Mouse (Mus musculus) frontal cortex, postnatal 25 days (tissue): ENCODE measurements at regions not wholly inside any gene's neighbourhood (a gene's known extent, or its start where the extent isn't known, plus 50 kb on each side); places are given as distances from the start of the nearest gene placed in this dataset.

ENCODE experiments used
- DNase-seq, 2 experiments: peaks; one replicate each; pipeline ENCODE4 v3.0.0; 2022; ENCODE audit warnings: low spot score in 2 of 2

GRCm38 (mm10) chr4:101342071-101342762 is 76.9 kb upstream of the Ak4 start:
- DNase-seq = no peak

- no peak for DNase-seq
Measured at GRCm38 (mm10) chr4:101340741-101341140, 75.7 kb upstream of the Jak1 start.

DNA sequence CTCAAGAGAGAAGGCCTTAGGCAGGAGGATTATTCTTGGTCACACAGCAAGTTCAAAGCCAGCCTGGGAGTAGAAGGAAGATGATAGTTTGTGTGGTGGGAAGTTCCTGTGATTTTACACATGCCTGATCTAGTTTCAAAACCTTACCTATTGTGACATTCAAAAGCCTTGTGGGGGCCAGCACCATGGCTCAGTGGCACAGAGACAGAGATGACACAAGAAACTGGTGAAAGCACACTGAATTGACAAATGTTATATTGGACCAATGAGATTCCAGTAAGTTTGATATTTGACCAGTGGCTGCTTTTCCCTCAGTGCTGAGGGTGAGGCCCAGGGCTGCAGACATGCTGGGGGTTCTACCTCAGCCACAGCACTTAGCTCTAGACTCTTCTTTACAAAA is 73.1 kb upstream of the Jak1 start:
- no peak for DNase-seq

- no peak for DNase-seq
Measured at GRCm38 (mm10) chr4:101336811-101337210, 71.7 kb upstream of the Jak1 start.

- DNase-seq = no peak
Measured at GRCm38 (mm10) chr4:101336371-101336770, 71.3 kb upstream of the Jak1 start.

DNA sequence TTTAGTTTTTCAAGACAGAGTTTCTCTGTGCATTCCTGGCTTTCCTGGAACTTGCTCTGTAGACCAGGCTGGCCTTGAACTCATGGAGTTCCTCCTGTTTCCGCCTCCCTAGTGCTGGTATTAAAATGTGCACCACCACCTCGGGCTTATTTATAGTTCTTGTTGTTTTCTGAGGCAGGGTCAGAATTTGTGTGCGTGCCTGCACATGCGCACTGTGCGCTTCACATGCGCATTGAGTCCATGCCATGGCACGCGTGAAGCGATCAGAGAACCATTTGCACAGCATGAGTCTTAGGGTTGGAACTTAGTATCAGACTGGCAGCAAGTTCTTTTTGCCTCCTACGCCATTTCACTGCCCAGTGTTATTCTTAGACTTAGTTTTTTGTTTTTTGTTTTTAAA is 68.8 kb upstream of the Jak1 start:
- no peak for DNase-seq

GRCm38 (mm10) chr4:101333036-101333435 is 68.0 kb upstream of the Jak1 start:
- no peak for DNase-seq

DNA sequence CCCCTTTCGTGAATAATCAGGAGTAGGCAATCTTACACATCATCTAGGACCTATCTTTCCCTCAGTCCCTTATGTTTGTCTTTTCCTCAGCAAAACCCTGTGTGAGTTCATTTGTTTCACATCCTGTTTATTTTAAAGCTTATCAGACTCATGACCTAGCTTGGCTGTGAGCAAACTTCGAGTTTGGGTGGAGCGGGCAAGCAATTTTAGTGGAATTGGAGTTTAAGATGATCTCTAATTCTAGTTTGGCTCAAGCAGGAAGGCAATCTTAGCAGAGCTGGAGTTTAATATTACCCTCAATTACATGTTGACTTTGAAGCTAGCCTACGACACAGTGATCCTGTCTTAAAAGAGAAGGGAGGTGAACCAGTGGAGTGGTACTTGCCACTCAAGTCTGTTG is 66.1 kb upstream of the Jak1 start:
- no peak for DNase-seq

GRCm38 (mm10) chr4:101329060-101329459 is 64.0 kb upstream of the Jak1 start:
- no peak for DNase-seq

- no peak for DNase-seq
Measured at GRCm38 (mm10) chr4:101326067-101326466, 61.0 kb upstream of the Jak1 start.

DNA sequence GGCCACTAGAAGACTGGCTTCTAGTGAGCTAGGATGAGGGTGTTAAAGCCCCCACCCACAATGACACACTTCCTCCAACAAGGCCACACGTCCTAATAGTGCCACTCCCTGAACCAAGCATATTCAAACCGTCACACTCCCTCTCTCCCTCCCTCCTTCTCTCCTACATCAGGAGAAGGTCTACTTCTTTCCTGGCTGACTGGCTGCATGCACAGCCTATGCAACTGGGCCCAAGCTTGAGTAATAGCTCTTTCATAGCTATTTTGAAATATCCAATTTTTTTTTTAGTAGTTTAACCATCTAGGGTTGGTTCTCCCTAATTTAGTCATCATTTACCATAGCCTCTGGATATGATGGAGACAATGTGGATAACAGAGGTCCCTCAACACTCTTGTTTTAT is 56.6 kb upstream of the Jak1 start:
- no peak for DNase-seq

DNA sequence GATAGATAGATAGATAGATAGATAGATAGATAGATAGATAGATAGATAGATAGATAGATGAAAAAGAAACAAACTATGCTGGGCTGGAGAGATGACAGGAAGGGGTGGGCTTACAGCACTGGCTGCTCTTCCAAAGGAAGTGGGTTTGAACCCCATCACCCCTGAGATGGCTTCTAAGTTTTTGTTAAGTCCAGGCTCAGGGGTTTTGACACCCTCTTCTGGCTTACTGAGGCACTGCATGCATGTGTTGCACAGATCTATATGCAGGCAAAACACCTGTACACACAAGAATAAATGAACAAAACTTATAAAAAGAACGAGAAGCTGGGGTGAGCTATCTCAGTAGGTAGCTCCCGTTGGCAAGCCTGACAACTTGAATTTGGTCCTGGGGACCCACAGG is 55.5 kb upstream of the Jak1 start:
- DNase-seq = no peak

DNA sequence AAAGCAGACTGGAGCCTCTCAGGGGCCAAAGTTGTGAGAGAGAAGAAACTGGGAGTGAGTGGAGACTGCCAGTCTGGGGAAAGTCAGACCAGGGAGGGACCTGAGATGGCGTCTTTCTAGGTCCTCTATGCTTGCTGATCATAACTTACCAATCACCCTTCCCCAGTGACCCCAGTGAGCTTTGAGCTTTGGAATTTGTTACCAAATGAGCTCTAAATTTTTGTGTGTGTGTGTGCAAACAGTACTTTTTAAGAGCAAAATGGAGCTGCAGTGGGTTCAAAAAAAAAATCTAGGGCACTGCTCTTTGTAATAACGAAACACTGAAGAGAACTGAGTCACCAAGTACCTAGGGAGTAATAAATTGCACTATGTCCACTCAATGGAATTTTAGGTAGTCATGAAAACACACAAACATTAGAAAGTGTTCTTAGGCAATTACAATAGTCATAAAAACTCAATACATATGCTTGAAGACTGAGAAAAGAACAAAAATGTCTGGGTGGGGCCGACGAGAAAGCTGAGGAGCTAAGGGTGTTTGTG is 54.7 kb upstream of the Jak1 start:
- DNase-seq = no peak

DNA sequence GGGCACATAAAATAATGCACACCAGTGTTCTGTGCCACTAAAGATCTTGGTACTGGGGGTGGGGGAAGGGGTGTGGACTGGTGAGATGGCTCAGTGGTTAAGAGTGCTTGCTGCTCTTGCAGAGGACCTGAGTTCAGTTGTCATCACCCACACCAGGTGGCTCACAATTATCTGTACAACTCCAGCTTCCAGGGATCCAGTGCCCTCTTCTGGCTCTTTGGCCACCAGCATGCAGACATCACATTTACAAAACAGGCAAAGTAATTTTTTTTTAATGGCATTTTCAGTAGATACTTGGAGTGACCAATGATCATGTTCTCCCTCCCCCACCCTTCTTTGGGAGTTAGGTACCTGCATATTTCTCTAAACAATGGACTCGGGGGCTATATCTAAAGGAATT is 53.8 kb upstream of the Jak1 start:
- no peak for DNase-seq

GRCm38 (mm10) chr4:101316061-101316460 is 51.0 kb upstream of the Jak1 start:
- no peak for DNase-seq
